Mouse (Mus musculus): Measurements from ENCODE around the gene Lpar3. TPM values are rescaled to one million over a fixed set of nuclear protein-coding genes. Genes with fewer than 3 reads are reported as not detected.

The Lpar3 gene
- polyA plus RNA-seq, 1 experiment from 2014 or later, result 39.9 TPM

DNA sequence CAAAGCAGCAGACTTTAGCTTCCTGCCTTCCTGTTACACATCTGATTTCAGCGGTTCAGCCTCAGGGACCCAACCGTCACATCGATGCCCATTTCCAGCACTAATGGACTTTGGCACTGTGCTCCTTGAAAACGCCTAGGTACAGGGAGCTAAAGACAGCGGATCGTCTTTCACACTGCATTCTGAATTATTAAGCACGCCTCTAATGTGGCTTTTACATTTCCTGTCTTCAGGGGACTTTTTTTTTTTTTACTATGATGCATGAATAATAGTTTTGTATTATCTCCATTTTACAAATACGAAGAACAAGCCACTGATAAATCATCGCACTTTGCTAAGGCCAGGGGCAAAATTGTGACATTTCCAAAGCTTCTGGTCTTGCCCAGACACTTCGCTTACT, 34.7 kb upstream of the Lpar3 start:
- 81% methylated on average over 10 of the region's 10 CpGs for WGBS (ENCODE audit: insufficient replicate concordance)
- Histone ChIP-seq H3K9me3 (replicated peaks; ENCODE audit: control insufficient read depth, low read length) (peaks cover 3% of the 10 kb centered on the region; the same call in 1 of the 2 replicates), H3K27me3 (ENCODE audit: control insufficient read depth, insufficient read depth, low read length) (no peaks in the 10 kb centered on the region; the same call in 1 of the 2 replicates), H3K4me3 (ENCODE audit: low read depth, low read length) (no peak overlapping the region), H3K4me1 (ENCODE audit: control insufficient read depth, insufficient read depth, low read length) (peaks cover 6% of the 10 kb centered on the region), H3K27ac (ENCODE audit: low read depth, low read length) (no peak overlapping the region), H3K4me2 (no peak overlapping the region), H3K9ac (ENCODE audit: low read depth, low read length) (no peak overlapping the region), H3K36me3 (ENCODE audit: control insufficient read depth, insufficient read depth, low read length) (no peaks in the 10 kb centered on the region)
- no peak for ATAC-seq (replicated peaks; ENCODE audit: insufficient number of reproducible peaks, low FRiP score, low TSS enrichment)

DNA sequence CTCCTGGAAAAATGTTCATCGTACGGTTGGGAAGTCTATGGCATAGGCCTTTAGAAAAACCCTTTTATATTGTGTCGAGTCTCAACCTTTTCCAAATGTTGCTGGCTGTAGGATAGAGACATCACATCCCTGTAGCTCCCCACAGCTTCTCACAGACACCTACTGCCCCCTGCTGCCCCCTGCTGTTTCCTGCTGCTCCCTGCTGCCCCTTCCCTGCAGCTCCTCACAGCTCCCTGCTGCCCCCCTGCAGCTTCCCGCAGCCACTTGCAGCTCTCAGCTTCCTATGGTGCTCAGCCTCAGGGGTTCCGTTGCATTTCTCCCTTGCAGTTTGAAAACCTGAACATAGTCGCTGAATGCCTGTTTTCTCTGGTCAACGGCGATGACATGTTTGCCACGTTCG, 30.8 kb upstream of the Lpar3 start:
- no peak overlapping the region for H3K4me3 ChIP-seq (ENCODE audit: low read depth, low read length)
- 63% methylated on average over 10 of the region's 10 CpGs for WGBS (ENCODE audit: insufficient replicate concordance)

DNA sequence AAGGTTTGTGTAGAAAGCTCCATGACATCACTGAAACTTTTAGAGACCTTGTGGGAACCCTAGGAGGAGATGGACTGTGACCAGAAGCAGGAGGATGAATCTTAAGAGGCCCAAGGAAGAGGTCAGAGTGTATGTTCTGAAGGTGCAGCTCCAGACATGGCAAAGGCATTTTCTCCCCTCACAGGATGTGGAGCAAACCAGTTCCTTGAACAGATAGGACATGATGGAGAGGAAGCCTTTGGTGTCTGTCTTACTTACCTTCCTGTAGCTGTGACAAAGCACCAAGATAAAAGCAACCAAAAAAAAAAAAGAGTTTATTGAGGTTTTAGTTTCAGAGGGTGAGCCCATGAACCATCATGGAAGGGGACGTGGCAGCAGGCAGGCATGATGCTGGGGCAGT, 28.3 kb upstream of the Lpar3 start:
- WGBS (ENCODE audit: insufficient replicate concordance), result 77% methylated on average over 1 of the region's 1 CpGs
- Histone ChIP-seq H3K4me2 (no peak overlapping the region), H3K27ac (ENCODE audit: low read depth, low read length) (no peak overlapping the region), H3K4me1 (ENCODE audit: control insufficient read depth, insufficient read depth, low read length) (peaks cover 15% of the 10 kb centered on the region), H3K27me3 (ENCODE audit: control insufficient read depth, insufficient read depth, low read length) (no peaks in the 10 kb centered on the region), H3K36me3 (ENCODE audit: control insufficient read depth, insufficient read depth, low read length) (no peaks in the 10 kb centered on the region), H3K9ac (ENCODE audit: low read depth, low read length) (no peak overlapping the region), H3K4me3 (ENCODE audit: low read depth, low read length) (no peak overlapping the region), H3K9me3 (replicated peaks; ENCODE audit: control insufficient read depth, low read length) (peaks cover 3% of the 10 kb centered on the region; the same call in 1 of the 2 replicates)
- no peak for ATAC-seq (replicated peaks; ENCODE audit: insufficient number of reproducible peaks, low FRiP score, low TSS enrichment)

More for the DNA sequence above, 30.8 kb upstream of the Lpar3 start:
- no peaks in the 10 kb centered on the region for H3K36me3 ChIP-seq (ENCODE audit: control insufficient read depth, insufficient read depth, low read length)
- H3K4me1 ChIP-seq (ENCODE audit: control insufficient read depth, insufficient read depth, low read length), result peaks cover 8% of the 10 kb centered on the region
- H3K27me3 ChIP-seq (ENCODE audit: control insufficient read depth, insufficient read depth, low read length), result no peaks in the 10 kb centered on the region
- peaks cover 3% of the 10 kb centered on the region; the same call in 1 of the 2 replicates for H3K9me3 ChIP-seq (replicated peaks; ENCODE audit: control insufficient read depth, low read length)
- no peak for ATAC-seq (replicated peaks; ENCODE audit: insufficient number of reproducible peaks, low FRiP score, low TSS enrichment)
- no peak overlapping the region for H3K27ac ChIP-seq (ENCODE audit: low read depth, low read length)
- H3K4me2 ChIP-seq, result no peak overlapping the region
- no peak overlapping the region for H3K9ac ChIP-seq (ENCODE audit: low read depth, low read length)

DNA sequence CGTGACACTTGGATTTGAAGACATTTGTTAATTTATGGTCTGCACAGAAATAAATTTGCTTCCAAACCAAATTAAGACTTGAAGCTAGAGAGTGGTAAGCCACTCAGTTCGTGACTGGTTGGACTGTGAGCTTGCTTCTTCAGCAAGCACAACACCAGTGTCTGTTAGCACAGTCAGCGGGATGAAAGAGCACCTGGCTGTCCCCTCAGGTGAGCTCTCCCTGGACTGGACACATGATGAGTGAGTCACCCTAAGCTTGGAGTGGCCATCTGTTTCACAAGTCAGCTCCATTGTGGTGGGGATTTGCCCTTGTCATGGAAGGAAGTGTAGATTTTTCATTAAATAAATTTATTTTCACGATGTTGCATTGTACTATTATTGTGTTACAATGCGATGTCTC, 25.6 kb upstream of the Lpar3 start:
- H3K27ac ChIP-seq (ENCODE audit: low read depth, low read length), result no peak overlapping the region
- H3K27me3 ChIP-seq (ENCODE audit: control insufficient read depth, insufficient read depth, low read length), result no peaks in the 10 kb centered on the region

DNA sequence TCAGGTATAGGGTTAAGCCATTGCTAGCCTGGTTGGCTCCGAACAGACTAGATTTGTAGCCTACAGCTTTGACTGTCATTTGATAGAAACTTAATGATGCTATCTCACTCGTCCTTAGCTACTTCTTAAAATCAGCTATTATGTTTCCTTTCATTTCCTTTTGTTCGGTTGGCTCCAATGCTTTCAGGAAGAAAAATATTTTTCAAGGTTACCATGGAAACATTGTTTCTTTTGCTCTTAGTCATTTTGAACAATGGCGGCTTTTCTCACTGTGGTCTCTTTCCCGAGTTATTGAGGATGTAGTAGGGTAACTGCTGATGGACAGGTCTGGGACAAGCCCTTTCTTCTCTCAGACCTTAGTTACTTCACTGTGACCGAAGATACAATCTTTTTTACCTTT, 24.5 kb upstream of the Lpar3 start:
- Histone ChIP-seq H3K9ac (ENCODE audit: low read depth, low read length) (no peak overlapping the region), H3K27me3 (ENCODE audit: control insufficient read depth, insufficient read depth, low read length) (no peaks in the 10 kb centered on the region), H3K4me1 (ENCODE audit: control insufficient read depth, insufficient read depth, low read length) (peaks cover 22% of the 10 kb centered on the region), H3K9me3 (replicated peaks; ENCODE audit: control insufficient read depth, low read length) (no peaks in the 10 kb centered on the region), H3K36me3 (ENCODE audit: control insufficient read depth, insufficient read depth, low read length) (no peaks in the 10 kb centered on the region), H3K4me3 (ENCODE audit: low read depth, low read length) (no peak overlapping the region), H3K27ac (ENCODE audit: low read depth, low read length) (0 out of 2 replicates have a peak overlapping the region, but pooled peaks have one; percentile 36), H3K4me2 (no peak overlapping the region)
- no peak for ATAC-seq (replicated peaks; ENCODE audit: insufficient number of reproducible peaks, low FRiP score, low TSS enrichment)
- WGBS (ENCODE audit: insufficient replicate concordance), result 66% methylated on average over 6 of the region's 6 CpGs

More for the DNA sequence above, 25.6 kb upstream of the Lpar3 start:
- Histone ChIP-seq H3K9me3 (replicated peaks; ENCODE audit: control insufficient read depth, low read length) (no peaks in the 10 kb centered on the region), H3K4me1 (ENCODE audit: control insufficient read depth, insufficient read depth, low read length) (peaks cover 24% of the 10 kb centered on the region), H3K9ac (ENCODE audit: low read depth, low read length) (no peak overlapping the region), H3K4me2 (no peak overlapping the region), H3K36me3 (ENCODE audit: control insufficient read depth, insufficient read depth, low read length) (no peaks in the 10 kb centered on the region), H3K4me3 (ENCODE audit: low read depth, low read length) (no peak overlapping the region)
- ATAC-seq (replicated peaks; ENCODE audit: insufficient number of reproducible peaks, low FRiP score, low TSS enrichment), result no peak
- WGBS (ENCODE audit: insufficient replicate concordance), result 87% methylated on average over 5 of the region's 5 CpGs

DNA sequence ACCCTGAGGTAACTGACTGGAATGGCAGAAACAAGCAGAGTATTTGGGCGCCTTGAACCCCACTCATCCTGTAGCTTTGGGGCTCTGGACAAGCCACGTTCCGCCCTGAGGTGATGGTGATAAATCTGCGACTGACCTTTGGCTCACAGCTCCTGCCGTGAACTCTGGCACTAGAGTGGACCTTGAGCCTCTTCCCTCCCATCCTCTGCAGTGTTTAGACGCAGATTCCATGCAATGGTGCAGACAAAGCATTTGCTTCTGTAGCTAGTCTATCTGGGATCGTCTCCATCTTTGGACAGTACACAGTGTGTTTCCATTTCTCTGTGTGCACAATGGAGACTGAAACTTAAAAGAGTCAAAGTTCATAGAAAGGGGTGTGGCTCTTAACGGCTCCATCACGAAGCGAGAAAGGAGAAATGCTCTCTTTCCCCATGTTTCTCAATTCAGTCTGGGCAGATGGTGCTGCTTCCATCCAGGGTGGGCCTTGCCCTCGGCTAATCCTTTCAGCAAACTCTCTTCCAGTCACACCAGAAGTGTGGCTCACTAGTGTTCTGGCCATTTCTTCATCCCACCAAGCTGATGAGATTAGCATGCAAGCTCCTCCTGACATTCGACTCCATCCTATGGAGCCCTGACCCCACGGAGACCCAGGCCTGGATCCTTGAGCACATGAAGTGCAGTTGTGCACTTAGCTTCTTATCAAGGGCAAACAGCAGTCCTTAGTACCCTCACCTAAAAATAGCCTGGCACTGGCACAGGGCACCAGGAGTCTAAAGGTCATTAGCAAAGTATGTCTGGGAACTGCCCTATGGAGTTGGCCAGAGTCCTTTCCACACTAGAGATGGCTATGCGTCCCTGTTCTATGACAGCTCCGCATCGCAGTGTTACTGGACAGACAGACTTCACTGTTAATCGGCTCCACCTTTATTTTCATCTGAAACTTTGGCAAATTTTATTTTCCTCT, 23.7 kb upstream of the Lpar3 start:
- Histone ChIP-seq H3K27me3 (ENCODE audit: control insufficient read depth, insufficient read depth, low read length) (no peaks in the 10 kb centered on the region), H3K36me3 (ENCODE audit: control insufficient read depth, insufficient read depth, low read length) (no peaks in the 10 kb centered on the region), H3K9me3 (replicated peaks; ENCODE audit: control insufficient read depth, low read length) (no peaks in the 10 kb centered on the region), H3K27ac (ENCODE audit: low read depth, low read length) (peak overlapping the region; percentile 36), H3K4me2 (no peak overlapping the region), H3K4me1 (ENCODE audit: control insufficient read depth, insufficient read depth, low read length) (peaks cover 20% of the 10 kb centered on the region), H3K4me3 (ENCODE audit: low read depth, low read length) (no peak overlapping the region), H3K9ac (ENCODE audit: low read depth, low read length) (no peak overlapping the region)
- no peak for ATAC-seq (replicated peaks; ENCODE audit: insufficient number of reproducible peaks, low FRiP score, low TSS enrichment)
- 70% methylated on average over 17 of the region's 17 CpGs for WGBS (ENCODE audit: insufficient replicate concordance)

DNA sequence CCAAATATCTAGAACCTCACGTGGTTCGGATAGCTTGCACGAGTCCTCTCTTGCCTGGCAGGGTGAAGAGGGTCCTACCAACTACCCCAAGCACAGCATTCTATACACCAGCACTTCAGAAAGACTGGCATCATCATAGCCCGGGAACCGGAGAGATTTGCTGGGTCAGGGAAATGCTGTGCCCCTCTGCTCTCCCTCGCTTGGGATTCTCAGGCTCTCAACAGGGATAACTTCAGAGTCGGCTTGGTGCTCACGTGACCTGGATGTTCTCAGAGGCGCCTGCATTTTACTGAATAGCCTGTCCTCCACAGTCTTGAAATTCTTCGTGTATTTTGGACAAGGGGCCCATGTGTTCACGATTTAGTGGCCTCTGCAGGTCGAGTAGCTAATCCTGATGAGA, 23.0 kb upstream of the Lpar3 start:
- peak overlapping the region; percentile 36 for H3K27ac ChIP-seq (ENCODE audit: low read depth, low read length)
- no peaks in the 10 kb centered on the region for H3K9me3 ChIP-seq (replicated peaks; ENCODE audit: control insufficient read depth, low read length)
- 57% methylated on average over 12 of the region's 12 CpGs for WGBS (ENCODE audit: insufficient replicate concordance)
- no peaks in the 10 kb centered on the region for H3K36me3 ChIP-seq (ENCODE audit: control insufficient read depth, insufficient read depth, low read length)
- peaks cover 20% of the 10 kb centered on the region for H3K4me1 ChIP-seq (ENCODE audit: control insufficient read depth, insufficient read depth, low read length)
- no peaks in the 10 kb centered on the region for H3K27me3 ChIP-seq (ENCODE audit: control insufficient read depth, insufficient read depth, low read length)
- no peak for ATAC-seq (replicated peaks; ENCODE audit: insufficient number of reproducible peaks, low FRiP score, low TSS enrichment)
- H3K4me3 ChIP-seq (ENCODE audit: low read depth, low read length), result no peak overlapping the region
- H3K4me2 ChIP-seq, result no peak overlapping the region
- H3K9ac ChIP-seq (ENCODE audit: low read depth, low read length), result no peak overlapping the region

DNA sequence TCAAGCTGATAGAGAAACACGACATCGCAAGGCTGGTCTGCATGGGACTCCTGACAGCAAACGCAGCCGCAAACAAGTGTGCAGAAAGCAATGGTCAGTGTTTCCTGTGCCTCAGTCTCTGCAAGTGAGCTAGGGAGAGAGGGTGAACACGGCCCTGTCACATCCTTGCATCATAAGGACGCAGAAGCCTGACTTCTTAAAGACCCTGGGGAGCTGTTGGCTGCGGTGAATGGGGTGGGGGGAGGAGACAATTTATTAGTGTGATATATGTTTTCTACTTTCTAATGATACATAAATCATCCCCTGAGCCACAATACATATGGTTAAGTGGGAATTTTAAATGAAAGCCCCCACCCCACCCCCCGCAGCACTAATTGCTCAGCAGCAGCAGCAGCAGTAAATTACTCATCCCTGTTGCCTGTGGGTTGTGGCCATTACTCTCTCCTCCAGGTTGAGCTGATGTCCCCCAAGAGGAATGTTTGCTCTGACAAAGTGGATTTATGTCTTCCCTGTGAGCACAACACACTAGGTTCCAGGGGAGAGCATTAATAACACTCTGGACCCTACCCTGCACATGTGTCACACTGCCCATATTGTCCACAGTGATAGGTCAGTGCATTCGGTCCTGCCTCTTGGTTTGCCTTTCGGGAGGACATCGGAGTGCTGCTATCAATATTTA, 21.8 kb upstream of the Lpar3 start:
- Histone ChIP-seq H3K4me1 (ENCODE audit: control insufficient read depth, insufficient read depth, low read length) (peaks cover 26% of the 10 kb centered on the region), H3K9me3 (replicated peaks; ENCODE audit: control insufficient read depth, low read length) (no peaks in the 10 kb centered on the region), H3K4me2 (no peak overlapping the region), H3K4me3 (ENCODE audit: low read depth, low read length) (no peak overlapping the region), H3K9ac (ENCODE audit: low read depth, low read length) (no peak overlapping the region), H3K27ac (ENCODE audit: low read depth, low read length) (no peak overlapping the region), H3K36me3 (ENCODE audit: control insufficient read depth, insufficient read depth, low read length) (no peaks in the 10 kb centered on the region), H3K27me3 (ENCODE audit: control insufficient read depth, insufficient read depth, low read length) (no peaks in the 10 kb centered on the region)
- ATAC-seq (replicated peaks; ENCODE audit: insufficient number of reproducible peaks, low FRiP score, low TSS enrichment), result no peak
- 78% methylated on average over 11 of the region's 11 CpGs for WGBS (ENCODE audit: insufficient replicate concordance)

All from heart, embryonic 11.5 days (tissue).